Mouse (Mus musculus) layer of hippocampus, postnatal 14 days (tissue): ENCODE data around the gene Med1. TPM values are rescaled to one million over a fixed set of nuclear protein-coding genes. Genes with fewer than 3 reads are reported as not detected.

Experiments
- DNase-seq, 2 experiments: peaks; one replicate each; pipeline ENCODE4 v3.0.0; 2021 to 2022; ENCODE audit warnings: low spot score in 2 of 2, mixed read lengths in 1 of 2
- microRNA-seq, 2 experiments: library from miRNA; unstranded; fragments of <30 nt; microRNA quantifications; one replicate each; pipeline ENCODE4 v1.2.0; 2021
- total RNA-seq, 2 experiments: library from RNA; stranded (reverse); gene quantifications; 2 replicates each; pipeline ENCODE4 v1.2.3; 2021

The Med1 gene
- total RNA-seq, 2 experiments from 2014 or later, result 44.8 to 51.3 TPM

DNA sequence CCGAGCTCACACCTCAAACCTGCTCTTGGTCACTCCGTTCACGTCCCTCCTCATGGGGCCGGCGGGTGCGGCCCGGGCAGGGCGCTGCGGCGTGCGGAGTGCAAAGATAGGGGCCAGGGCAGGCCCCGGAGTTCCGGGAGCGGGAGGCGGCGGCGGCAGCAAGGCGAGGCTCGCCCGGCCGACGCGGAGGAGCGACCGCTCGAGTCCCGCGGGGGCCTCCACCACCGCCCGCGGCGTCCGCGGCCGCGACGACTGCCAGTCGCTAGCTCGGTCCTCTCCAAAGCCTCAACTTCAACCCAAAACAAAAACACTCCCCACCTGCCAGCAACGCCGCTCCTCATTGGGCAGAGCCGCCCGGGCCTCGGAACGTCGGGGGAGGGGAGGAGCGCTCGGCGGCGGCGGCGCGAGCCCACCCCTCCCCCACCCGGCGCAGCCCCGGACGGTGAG lies 43.8 kb downstream of the Med1 start:
- peak; percentile 93 to 95 for DNase-seq

DNA sequence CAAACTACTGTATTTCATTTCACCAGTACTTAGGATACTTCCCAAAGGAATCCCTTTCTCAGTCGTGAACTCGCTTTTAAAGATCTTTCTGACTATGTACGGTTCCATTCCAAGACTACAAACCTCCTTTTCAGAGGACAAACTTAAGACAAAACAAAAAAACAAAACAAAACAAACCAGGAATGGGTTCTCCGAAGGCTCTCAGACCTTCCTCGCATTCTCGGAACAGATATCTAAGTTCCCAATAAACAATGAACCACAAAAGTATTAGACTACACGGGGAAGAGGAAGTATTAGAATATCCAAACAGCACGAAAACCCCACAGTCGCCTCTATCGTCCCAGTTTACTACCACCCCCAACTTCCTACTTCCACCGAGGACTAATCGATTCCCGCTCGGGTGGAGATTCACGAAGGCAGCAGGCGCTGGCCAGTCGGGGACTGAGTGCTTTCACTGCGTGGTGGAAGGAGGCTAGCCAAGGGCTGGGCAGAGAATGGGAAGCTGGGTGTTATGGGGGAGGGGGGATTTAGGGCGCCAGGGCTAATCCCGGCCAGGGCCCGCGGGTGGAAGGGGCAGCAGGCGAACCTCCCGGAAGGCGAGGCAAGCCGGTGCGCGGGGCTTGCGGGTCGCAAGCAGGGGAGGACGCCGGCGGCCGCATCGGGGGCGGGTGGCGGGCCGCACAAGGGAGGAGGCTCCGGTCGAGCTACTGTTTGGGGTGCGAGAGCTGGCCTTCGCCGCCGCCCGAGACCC lies 44.4 kb downstream of the Med1 start:
- peak in 1 of 2 experiments; percentile 33 for DNase-seq

GRCm38 (mm10) chr11:98145856-98146255 lies 47.2 kb downstream of the Med1 start:
- no peak for DNase-seq

DNA sequence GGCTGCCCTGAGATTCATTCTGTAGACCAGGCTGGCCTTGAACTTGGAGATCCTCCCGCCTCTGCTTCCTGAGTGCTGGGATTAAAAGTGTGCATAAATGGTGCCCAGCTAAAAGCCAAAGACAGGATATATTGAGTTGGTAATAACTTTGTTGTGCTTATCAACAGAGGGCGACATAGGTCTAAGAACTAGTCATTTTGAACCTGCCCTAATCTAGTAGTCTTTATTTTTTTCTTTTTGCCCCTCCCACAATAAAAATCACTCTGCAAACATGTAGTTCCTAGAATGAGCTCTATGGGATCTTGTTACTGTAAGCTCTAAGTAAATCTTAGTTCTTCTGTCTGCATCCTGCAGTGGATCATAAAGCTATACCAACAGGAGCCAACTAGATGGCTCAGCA lies 50.5 kb downstream of the Med1 start:
- DNase-seq, result no peak

GRCm38 (mm10) chr11:98138894-98139293 lies 54.2 kb downstream of the Med1 start:
- DNase-seq, result no peak

- DNase-seq, result no peak
Measured at GRCm38 (mm10) chr11:98137836-98138235, 55.3 kb downstream of the Med1 start.

GRCm38 (mm10) chr11:98134951-98135350 lies 58.1 kb downstream of the Med1 start:
- DNase-seq, result no peak

DNA sequence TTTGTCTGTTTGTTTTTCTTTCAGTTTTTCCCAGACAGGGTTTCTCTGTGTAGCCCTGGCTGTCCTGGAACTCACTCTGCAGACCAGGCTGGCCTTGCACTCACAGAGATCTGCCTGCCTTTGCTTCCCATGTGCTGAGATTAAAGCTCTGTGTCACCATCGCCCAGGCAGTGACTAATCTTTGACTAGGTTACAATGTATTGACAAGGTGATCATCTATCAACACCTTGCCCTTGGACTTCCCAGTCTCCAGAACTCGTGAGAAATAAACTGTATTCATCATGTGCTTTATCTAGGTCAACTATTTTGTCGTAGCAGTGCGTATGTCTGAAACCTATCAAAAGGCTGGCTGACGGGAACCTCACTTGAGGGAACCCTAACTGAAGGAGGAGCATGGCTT lies 69.7 kb downstream of the Med1 start:
- no peak for DNase-seq

- no peak for DNase-seq
Measured at GRCm38 (mm10) chr11:98114363-98114762, 78.7 kb downstream of the Med1 start.

GRCm38 (mm10) chr11:98113504-98113903 lies 79.6 kb downstream of the Med1 start:
- no peak for DNase-seq

DNA sequence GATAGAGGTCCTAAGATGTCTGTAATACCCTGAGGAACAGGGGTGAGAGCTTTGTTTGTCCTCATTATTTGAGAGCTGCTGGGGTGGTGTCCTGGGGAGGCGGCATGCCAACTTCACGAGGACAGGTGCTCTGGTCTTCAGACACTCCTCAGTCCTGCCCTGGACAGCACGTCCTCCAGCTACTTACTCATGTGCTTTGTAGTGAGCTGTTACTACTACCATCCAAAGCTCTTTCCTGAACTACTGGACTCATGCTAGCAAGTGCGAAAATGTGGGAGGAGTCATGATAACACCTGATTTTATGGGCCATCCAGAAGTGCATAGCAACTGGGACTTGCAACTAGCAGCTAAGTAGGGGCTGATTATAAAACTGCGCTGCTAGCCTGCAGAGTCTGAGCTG lies 83.4 kb downstream of the Med1 start:
- DNase-seq, result no peak

Small RNA genes lying within 50 kb of the gene (microRNA-seq; reads per million reads assigned to microRNA genes)
- 0 reads per million in 2 experiments for gene Gm27399

Other genes starting within 250 kb of the Med1 start
- 1 to 10 TPM; 7.9 to 9.6 TPM for gene Plxdc1, start 206.8 kb downstream of the Med1 start, total RNA-seq
- gene Arl5c, start 197.1 kb downstream of the Med1 start, total RNA-seq, result 1 to 10 TPM; 1.5 to 1.6 TPM
- gene Cacnb1, start 170.3 kb downstream of the Med1 start, total RNA-seq, result 100 to 1,000 TPM; 128 to 131 TPM
- gene Rpl19, start 166.6 kb downstream of the Med1 start, total RNA-seq, result 100 to 1,000 TPM; 532 to 602 TPM
- 10 to 100 TPM; 27.2 to 31.0 TPM for gene Stac2, start 139.8 kb downstream of the Med1 start, total RNA-seq
- gene Fbxl20, start 42.9 kb downstream of the Med1 start, total RNA-seq, result 10 to 100 TPM; 29.9 to 38.4 TPM
- gene Cdk12, start 9.8 kb upstream of the Med1 start, total RNA-seq, result 10 to 100 TPM; 36.9 to 37.2 TPM
- 100 to 1,000 TPM; 113 to 124 TPM for gene Neurod2, start 136.4 kb upstream of the Med1 start, total RNA-seq
- 10 to 100 TPM; 33.6 to 46.7 TPM for gene Ppp1r1b, start 155.1 kb upstream of the Med1 start, total RNA-seq
- gene Stard3, start 165.1 kb upstream of the Med1 start, total RNA-seq, result 10 to 100 TPM; 22.6 to 24.8 TPM
- gene Tcap, start 190.5 kb upstream of the Med1 start, total RNA-seq, result 1 to 10 TPM in 1 of 2 experiments, under 1 TPM in 1; 0.94 to 1.3 TPM
- gene Pnmt, start 193.2 kb upstream of the Med1 start, total RNA-seq, result under 1 TPM; 0.28 to 0.38 TPM
- gene Pgap3, start 207.2 kb upstream of the Med1 start, total RNA-seq, result 10 to 100 TPM; 10.0 to 10.1 TPM
- gene Erbb2, start 219.2 kb upstream of the Med1 start, total RNA-seq, result 1 to 10 TPM; 2.4 to 2.9 TPM
- gene Mien1, start 245.7 kb upstream of the Med1 start, total RNA-seq, result 100 to 1,000 TPM in 1 of 2 experiments, 10 to 100 TPM in 1; 87.7 to 102 TPM